10 mouse cellular contexts compared by ENCODE assay signal in the genomic region with DNA sequence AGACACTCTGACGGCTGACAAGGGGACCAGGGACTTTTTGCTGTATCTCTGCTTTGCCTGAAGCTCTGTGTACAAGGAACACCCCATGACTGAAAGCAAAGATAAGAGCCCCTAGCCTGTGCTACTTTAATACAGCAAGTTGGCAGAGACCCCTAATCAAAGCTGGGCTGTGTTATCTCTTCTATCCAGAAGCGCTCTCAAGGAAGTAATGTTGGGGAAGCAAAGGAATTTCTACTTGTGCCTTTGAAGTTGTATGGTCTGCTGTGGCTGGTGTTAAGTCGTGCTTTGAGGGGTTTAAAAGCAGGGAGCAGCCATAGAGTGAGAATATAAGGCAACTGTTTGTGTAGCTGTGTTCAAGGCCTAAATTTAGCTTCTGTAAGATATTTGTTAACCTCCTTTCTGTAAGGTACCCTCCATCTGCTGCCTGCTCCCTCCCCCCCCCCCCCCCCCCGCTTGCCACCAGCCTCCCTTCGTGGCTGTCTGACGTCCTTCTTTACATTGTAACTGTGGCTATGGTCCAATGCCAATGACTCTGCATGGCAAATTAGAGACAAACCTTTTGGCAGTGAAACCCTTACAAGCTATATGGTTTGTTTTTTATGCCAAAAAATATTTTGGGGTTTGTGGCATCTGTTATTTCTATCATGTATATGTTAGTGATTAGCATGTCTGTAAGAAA.
DNase-seq lines count a peak whose midpoint lies in the region; ATAC-seq and TF ChIP-seq lines count a peak whose summit lies in the region.
"Had no signal": no experiment of that assay in that cellular context is flagged by ENCODE, and none has a peak within 500 bp of the region (broad histone marks: within the 10 kb centered on the region; RNA-seq: fewer than 3 reads in every experiment).

No protein-coding gene starts in this region.

- H3K9me3 ChIP-seq in hindbrain, embryonic 13.5 days = no peaks in the 10 kb centered on the region
- no peaks in the 10 kb centered on the region for H3K9me3 ChIP-seq in hindbrain, embryonic 16.5 days (ENCODE audit: control insufficient read depth, low read length)
- no peaks in the 10 kb centered on the region for H3K9me3 ChIP-seq in forebrain, embryonic 14.5 days (replicated peaks; ENCODE audit: control insufficient read depth, low read length)

- DNase-seq in brain, embryonic 14.5 days (ENCODE audit: low read depth) = peak; percentile 86
- DNase-seq in forebrain, embryonic 14.5 days (ENCODE audit: low spot score) = peak; percentile 86
- no peak for DNase-seq in yolk sac, embryonic 10.5 days (ENCODE audit: low spot score)
- no peak for DNase-seq in adrenal gland, postnatal 25 days
- no peak for DNase-seq in gastrocnemius, postnatal 4 days (ENCODE audit: low spot score in 2 of 2)
- DNase-seq: adrenal gland, adult 2 months; cerebellum, postnatal 36 days had no signal

- 34% methylated on average over 5 of the region's 6 CpGs for WGBS in hindbrain, embryonic 13.5 days
- 22% methylated on average over 5 of the region's 6 CpGs for WGBS in hindbrain, embryonic 16.5 days
- 4% methylated on average over 5 of the region's 6 CpGs for WGBS in forebrain, embryonic 14.5 days

- peaks cover 30% of the 10 kb centered on the region for H3K4me1 ChIP-seq in hindbrain, embryonic 13.5 days (replicated peaks)
- peaks cover 9% of the 10 kb centered on the region for H3K4me1 ChIP-seq in hindbrain, embryonic 16.5 days (ENCODE audit: control insufficient read depth, insufficient read depth, low read depth, low read length)
- peaks cover 29% of the 10 kb centered on the region for H3K4me1 ChIP-seq in forebrain, embryonic 14.5 days (ENCODE audit: control insufficient read depth, insufficient read depth, low read length)

- no peak for TF ChIP-seq CTCF in brain, embryonic 14.5 days (IDR thresholded peaks at IDR 0.05; ENCODE audit: borderline replicate concordance, extremely low read depth, insufficient read depth, insufficient read length)

- no peaks in the 10 kb centered on the region for H3K27me3 ChIP-seq in hindbrain, embryonic 13.5 days
- H3K27me3 ChIP-seq in hindbrain, embryonic 16.5 days (replicated peaks; ENCODE audit: control insufficient read depth, insufficient read depth, low read length) = no peaks in the 10 kb centered on the region
- no peaks in the 10 kb centered on the region for H3K27me3 ChIP-seq in forebrain, embryonic 14.5 days (replicated peaks; ENCODE audit: control insufficient read depth, insufficient read depth, low read length)

- TF ChIP-seq POLR2A in brain, embryonic 14.5 days (IDR thresholded peaks at IDR 0.05; ENCODE audit: borderline replicate concordance, extremely low read depth, insufficient read depth, insufficient read length, poor library complexity, severe bottlenecking) = no peak

- H3K9ac ChIP-seq in hindbrain, embryonic 13.5 days = no peak overlapping the region
- no peak overlapping the region for H3K9ac ChIP-seq in hindbrain, embryonic 16.5 days (ENCODE audit: low read depth, low read length)
- H3K9ac ChIP-seq in forebrain, embryonic 14.5 days (ENCODE audit: low read length) = no peak overlapping the region

- no peak overlapping the region for H3K4me2 ChIP-seq in hindbrain, embryonic 13.5 days
- H3K4me2 ChIP-seq in hindbrain, embryonic 16.5 days (ENCODE audit: low read length) = no peak overlapping the region
- peak overlapping the region; percentile 20; the same call in 1 of the 2 replicates for H3K4me2 ChIP-seq in forebrain, embryonic 14.5 days (ENCODE audit: low read length)

- H3K27ac ChIP-seq in hindbrain, embryonic 13.5 days = no peak overlapping the region
- H3K27ac ChIP-seq in hindbrain, embryonic 16.5 days (ENCODE audit: low read depth, low read length) = no peak overlapping the region
- H3K27ac ChIP-seq in forebrain, embryonic 14.5 days (ENCODE audit: low read depth, low read length) = peak overlapping the region; percentile 71

- 0 out of 2 replicates have a peak, but pooled peaks have one; percentile 5 for ATAC-seq in hindbrain, embryonic 13.5 days (ENCODE audit: low FRiP score)
- no peak for ATAC-seq in hindbrain, embryonic 16.5 days
- peak; percentile 84 for ATAC-seq in forebrain, embryonic 14.5 days
- peak; percentile 91 for ATAC-seq in megakaryocyte-erythroid progenitor cell, adult 5-6 weeks (replicated peaks; ENCODE audit: low FRiP score, low TSS enrichment, poor library complexity, severe bottlenecking)

- no peak overlapping the region for H3K4me3 ChIP-seq in hindbrain, embryonic 13.5 days
- no peak overlapping the region for H3K4me3 ChIP-seq in hindbrain, embryonic 16.5 days (ENCODE audit: low read length)
- H3K4me3 ChIP-seq in forebrain, embryonic 14.5 days (ENCODE audit: low read depth, low read length) = no peak overlapping the region

- H3K36me3 ChIP-seq in hindbrain, embryonic 13.5 days = no peaks in the 10 kb centered on the region
- H3K36me3 ChIP-seq in hindbrain, embryonic 16.5 days (ENCODE audit: control insufficient read depth, insufficient read depth, low read length) = no peaks in the 10 kb centered on the region
- no peaks in the 10 kb centered on the region for H3K36me3 ChIP-seq in forebrain, embryonic 14.5 days (ENCODE audit: control insufficient read depth, insufficient read depth, low read length)

Comparison
In these comparisons a context has a peak if more than half of its experiments do, and no peak if none do; other contexts are left out.
1. DNase-seq: peak in brain, embryonic 14.5 days (single experiment) and forebrain, embryonic 14.5 days (single experiment); none in yolk sac, embryonic 10.5 days (single experiment), adrenal gland, postnatal 25 days (single experiment) and gastrocnemius, postnatal 4 days (0 of 2).